Mouse (Mus musculus): ENCODE results near the gene Ankrd33b.

DNA sequence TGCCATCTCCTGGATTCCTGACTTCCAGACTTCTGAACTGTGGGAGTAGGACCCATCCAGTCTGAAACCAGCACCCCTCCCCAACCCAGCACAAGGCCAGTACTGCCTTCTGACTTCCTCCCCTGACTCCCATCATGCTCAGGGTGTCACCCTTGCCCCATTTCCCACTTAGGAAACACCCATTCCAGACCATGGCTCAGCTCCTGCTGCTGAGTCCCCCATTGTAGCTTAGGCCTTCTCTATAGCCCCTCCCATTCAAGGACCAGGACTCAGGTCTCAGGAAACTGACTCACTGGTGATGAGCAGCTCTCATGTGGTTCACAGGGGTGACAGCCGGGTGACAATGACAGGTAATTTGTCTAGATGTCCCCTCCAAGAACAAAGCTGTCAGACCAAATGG lies 25.5 kb downstream of the Ankrd33b start:
- TF ChIP-seq POLR2A (IDR thresholded peaks at IDR 0.05; ENCODE audit: low read depth, low read length) = no peak
- no peak for TF ChIP-seq CTCF (IDR thresholded peaks at IDR 0.05; ENCODE audit: extremely low read depth, insufficient read depth, insufficient read length, insufficient replicate concordance)
